Mouse (Mus musculus) NIH3T3 (cell line): ENCODE results near the gene Alox8.
A peak's percentile ranks its signal among the peaks of the same experiment; 100 is the strongest.

Experiments used
- DNase-seq: peaks from one replicate; pipeline ENCODE4 v3.0.0-alpha.2; 2012; ENCODE audit warnings: low read depth

Alox8 gene

GRCm38 (mm10) chr11:69180120-69180519 lies 17.5 kb downstream of the Alox8 start:
- DNase-seq, result no peak

DNA sequence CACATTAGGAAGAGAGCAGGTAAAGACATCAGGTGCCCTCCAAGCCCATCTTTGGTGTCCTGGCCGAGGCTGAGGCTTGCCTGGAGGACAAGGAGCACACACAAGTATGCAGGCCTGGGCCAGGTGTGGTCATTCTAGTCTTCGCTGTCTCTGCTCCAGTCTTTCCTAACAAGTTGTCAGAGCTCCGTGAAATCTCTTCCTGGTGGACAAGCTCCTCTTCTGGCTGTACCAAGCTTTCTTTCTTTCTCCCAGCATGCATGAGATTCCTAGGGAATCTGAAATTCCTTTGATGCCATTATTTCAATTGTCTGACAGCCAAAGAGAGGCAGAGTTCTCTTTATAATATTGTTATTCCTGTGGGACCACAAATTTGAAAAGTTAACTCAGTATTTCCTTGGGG lies 18.1 kb downstream of the Alox8 start:
- no peak for DNase-seq

GRCm38 (mm10) chr11:69178525-69178924 lies 19.1 kb downstream of the Alox8 start:
- DNase-seq, result no peak

DNA sequence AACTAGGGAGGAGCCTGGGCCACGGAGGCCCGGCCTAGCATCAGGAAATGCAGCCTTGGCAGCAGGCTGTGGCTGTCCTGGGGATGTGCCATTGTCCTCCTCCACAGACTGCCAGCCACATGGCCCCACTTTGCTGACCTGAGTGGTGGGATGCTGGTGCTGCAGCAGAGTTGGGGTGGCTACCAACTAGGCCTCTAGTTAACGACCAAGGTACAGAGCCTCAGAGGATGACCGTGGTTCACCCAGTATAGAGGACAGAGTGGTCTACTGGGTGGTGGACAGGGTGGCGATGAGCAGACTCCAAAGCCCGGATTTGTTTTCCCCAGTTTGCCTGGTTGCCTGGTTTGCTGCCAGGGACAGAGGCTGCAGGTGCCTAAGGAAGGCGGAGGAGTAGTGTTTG lies 22.9 kb downstream of the Alox8 start:
- DNase-seq, result no peak

- DNase-seq, result peak; percentile 17
These were observed 25.0 kb downstream of the Alox8 start for GRCm38 (mm10) chr11:69172606-69173005.

- DNase-seq, result peak; percentile 88
These were observed 26.0 kb downstream of the Alox8 start for GRCm38 (mm10) chr11:69171626-69172025.

DNA sequence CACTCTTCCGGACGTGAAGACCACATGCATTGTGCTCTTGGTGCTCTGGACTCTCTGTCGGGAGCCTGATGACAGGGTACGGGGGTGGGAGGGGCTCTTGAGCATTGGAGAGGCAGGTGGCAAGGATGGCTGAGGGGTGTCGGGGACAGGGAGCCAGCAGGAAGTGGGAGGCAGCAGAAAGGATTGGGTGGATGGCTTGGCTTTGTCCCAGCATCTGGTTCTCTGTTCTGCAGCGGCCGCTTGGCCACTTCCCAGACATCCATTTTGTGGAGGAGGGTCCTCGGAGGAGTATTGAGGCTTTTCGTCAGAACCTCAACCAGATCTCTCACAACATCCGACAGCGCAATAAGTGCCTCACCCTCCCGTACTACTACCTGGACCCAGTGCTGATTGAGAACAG lies 28.3 kb downstream of the Alox8 start:
- no peak for DNase-seq

GRCm38 (mm10) chr11:69156800-69157199 lies 40.8 kb downstream of the Alox8 start, which contains the start of gene Alox12b:
Gene Alox12b, plus strand, starts transcription at chr11:69156989.
- no peak for DNase-seq

DNA sequence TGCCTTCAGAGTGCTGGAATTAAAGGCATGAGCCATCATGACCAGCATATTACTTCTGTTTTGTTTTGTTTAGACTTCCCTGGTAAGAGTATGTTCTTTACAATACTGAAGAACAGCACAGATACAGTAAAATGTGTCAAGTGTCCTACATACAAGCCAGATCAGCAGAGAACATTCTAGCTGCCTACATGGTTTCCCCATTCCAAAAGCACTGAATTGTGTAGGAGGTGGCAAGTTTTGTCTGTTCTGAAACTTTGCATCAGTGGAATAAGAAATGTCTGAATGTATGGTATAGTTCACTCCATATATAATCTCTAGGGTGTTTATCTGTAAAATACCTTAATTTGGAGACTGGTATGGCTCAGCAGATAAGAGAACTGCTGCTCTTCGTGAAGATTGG lies 42.3 kb downstream of the Alox8 start:
- DNase-seq, result no peak

DNA sequence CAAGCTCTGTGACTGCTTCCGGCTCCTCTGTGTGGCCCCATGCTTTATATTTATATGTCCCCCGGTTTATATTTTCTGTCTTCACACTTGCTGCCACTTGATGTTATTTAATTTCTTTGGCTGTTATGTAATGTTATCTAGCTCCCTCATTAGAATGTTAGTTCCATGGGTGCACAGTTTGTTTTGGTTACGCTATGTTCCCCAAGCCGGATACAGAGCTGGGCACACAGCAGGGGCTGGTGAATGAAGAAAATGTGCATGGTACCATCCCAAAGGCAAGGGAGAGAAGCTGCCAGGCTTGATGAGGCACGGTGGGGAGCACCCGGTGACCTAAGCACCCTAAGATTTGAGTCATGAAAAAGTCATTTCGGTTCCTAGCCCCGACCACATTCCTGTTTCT lies 43.8 kb downstream of the Alox8 start:
- no peak for DNase-seq

DNA sequence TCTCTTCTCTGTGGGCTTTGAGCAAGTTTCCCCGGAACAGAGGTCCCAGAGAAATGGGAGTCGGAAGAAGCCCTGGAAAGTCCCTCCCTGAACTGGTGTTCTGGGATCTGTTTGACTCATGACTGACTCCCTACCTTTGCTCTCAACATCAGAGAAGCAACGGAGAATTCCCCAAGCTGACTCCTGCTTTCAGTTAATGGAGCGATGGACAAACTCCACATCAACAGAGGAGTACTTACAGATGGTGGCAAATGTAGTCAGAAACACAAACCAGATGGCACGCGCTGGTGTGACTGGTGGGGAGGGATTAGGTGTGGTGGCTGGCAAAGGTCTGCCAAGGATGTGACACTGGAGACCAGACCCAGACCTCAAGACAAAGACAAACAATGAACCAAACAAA lies 46.6 kb downstream of the Alox8 start:
- no peak for DNase-seq

DNA sequence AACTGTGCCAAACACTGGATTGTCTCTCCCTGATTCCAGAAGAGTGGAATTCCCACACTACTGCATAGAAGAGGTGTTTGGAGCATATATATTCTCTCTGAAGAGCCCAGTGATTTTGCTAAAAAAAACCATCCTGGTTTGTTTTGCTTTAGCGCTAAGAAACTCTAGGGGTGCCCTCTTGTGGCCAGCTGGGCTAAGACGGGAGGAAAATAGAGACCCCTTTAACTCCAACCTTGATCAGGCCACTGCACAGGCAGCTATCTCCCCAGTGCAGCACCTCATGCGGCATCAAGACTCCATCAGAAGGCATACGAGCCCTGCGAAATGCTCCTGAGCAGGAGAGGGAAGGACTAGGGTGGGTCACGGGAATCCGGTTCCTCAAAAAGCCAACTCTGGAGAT lies 47.2 kb downstream of the Alox8 start:
- peak; percentile 80 for DNase-seq

GRCm38 (mm10) chr11:69149728-69150127 lies 47.9 kb downstream of the Alox8 start:
- DNase-seq, result peak; percentile 39

- DNase-seq, result no peak
These were observed 49.1 kb downstream of the Alox8 start for GRCm38 (mm10) chr11:69148451-69148960.

- DNase-seq, result no peak
These were observed 50.1 kb downstream of the Alox8 start for GRCm38 (mm10) chr11:69147546-69147945.

- DNase-seq, result no peak
These were observed 62.3 kb downstream of the Alox8 start for GRCm38 (mm10) chr11:69135361-69135760.

- DNase-seq, result no peak
These were observed 63.0 kb downstream of the Alox8 start for GRCm38 (mm10) chr11:69134622-69134968.
